Mouse (Mus musculus) intestine, postnatal 0 days (tissue): ENCODE measurements around the gene Dnal1. TPM values are rescaled to one million over a fixed set of nuclear protein-coding genes. Genes with fewer than 3 reads are reported as not detected.
A peak's percentile ranks its signal among the peaks of the same experiment; 100 is the strongest.

ENCODE experiments used
- ATAC-seq: fragments of 200-750 bp; cut with Nextera tagmentation; 2 replicates; pipeline ENCODE4 v1.8.0; 2017; ENCODE audit warnings: mild to moderate bottlenecking, moderate TSS enrichment, moderate library complexity
- H3K27ac ChIP-seq: fragments of 300-500 bp; sonication (generic); 2 replicates; pipeline ENCODE4 v1.5.1; 2014; ENCODE audit warnings: mild to moderate bottlenecking, low read depth, low read length, moderate library complexity
- H3K27me3 ChIP-seq: fragments of 300-500 bp; sonication (generic); replicated peaks from 2 replicates; pipeline ENCODE4 v1.6.1; 2014; ENCODE audit warnings: low read length, mixed read lengths; ENCODE audit not compliant: control insufficient read depth, insufficient read depth
- H3K36me3 ChIP-seq: fragments of 300-500 bp; sonication (generic); 2 replicates; pipeline ENCODE4 v1.6.1; 2014; ENCODE audit warnings: mild to moderate bottlenecking, moderate library complexity; ENCODE audit not compliant: control insufficient read depth, insufficient read depth
- H3K4me1 ChIP-seq: fragments of 300-500 bp; sonication (generic); replicated peaks from 2 replicates; pipeline ENCODE4 v1.6.1; 2014; ENCODE audit warnings: antibody characterized with exemption, low read length, mixed read lengths; ENCODE audit not compliant: control insufficient read depth, insufficient read depth
- H3K4me2 ChIP-seq: fragments of 300-500 bp; sonication (generic); replicated peaks from 2 replicates; pipeline ENCODE4 v1.6.1; 2014; ENCODE audit warnings: low read depth, mild to moderate bottlenecking, moderate library complexity
- H3K4me3 ChIP-seq: fragments of 300-500 bp; sonication (generic); 2 replicates; pipeline ENCODE4 v1.5.1; 2014; ENCODE audit warnings: low read depth, low read length
- H3K9ac ChIP-seq: fragments of 300-500 bp; sonication (generic); 2 replicates; pipeline ENCODE4 v1.6.1; 2014; ENCODE audit warnings: mild to moderate bottlenecking, low read depth, low read length
- H3K9me3 ChIP-seq: fragments of 300-500 bp; sonication (generic); 2 replicates; pipeline ENCODE4 v1.6.1; 2016; ENCODE audit warnings: mixed run types; ENCODE audit not compliant: control insufficient read depth
- CTCF ChIP-seq: sonication (generic); IDR thresholded peaks from 2 replicates; pipeline ENCODE4 v1.5.1; 2016; ENCODE audit warnings: low read depth, mild to moderate bottlenecking, control low read depth, antibody characterized with exemption, moderate library complexity
- WGBS: fragments of 180-500 bp; shearing (Covaris S2); extraction: QIAGEN DNeasy Blood & Tissue Kit; methylation state at CpG from one replicate; pipeline ENCODE4 v1.1.7; 2014; 5-methylcytosine and 5-hydroxymethylcytosine counted together
- polyA plus RNA-seq: library from polyadenylated mRNA; unstranded; fragments of >200 nt; fragmentation: Nextera tagmentation; extraction: Ambion mirVana; gene quantifications from 2 replicates; pipeline ENCODE4 v1.2.1, GENCODE M21; 2015

Gene Dnal1
- polyA plus RNA-seq, 1 experiment from 2014 or later = 1.0 TPM

- 46% methylated on average over 6 of the region's 6 CpGs for WGBS
- Histone ChIP-seq H3K27me3 (no peaks in the 10 kb centered on the region), H3K9me3 (no peaks in the 10 kb centered on the region), H3K36me3 (peaks cover 19% of the 10 kb centered on the region), H3K9ac (no peak overlapping the region), H3K4me2 (no peak overlapping the region; the same call in 1 of the 2 replicates), H3K4me3 (no peak overlapping the region), H3K4me1 (peaks cover 69% of the 10 kb centered on the region), H3K27ac (peak overlapping the region; percentile 93)
- TF ChIP-seq CTCF = no peak
- no peak for ATAC-seq
Measured at GRCm38 (mm10) chr12:84176886-84177765, 63.0 kb downstream of the Dnal1 start.

GRCm38 (mm10) chr12:84178052-84178451 lies 63.9 kb downstream of the Dnal1 start:
- WGBS = 11% methylated on average over 1 of the region's 1 CpGs
- Histone ChIP-seq H3K36me3 (peaks cover 11% of the 10 kb centered on the region), H3K9me3 (no peaks in the 10 kb centered on the region), H3K27ac (peak overlapping the region; percentile 93), H3K4me2 (no peak overlapping the region; the same call in 1 of the 2 replicates), H3K4me1 (peaks cover 66% of the 10 kb centered on the region), H3K27me3 (no peaks in the 10 kb centered on the region), H3K9ac (no peak overlapping the region), H3K4me3 (no peak overlapping the region)
- TF ChIP-seq CTCF = no peak
- ATAC-seq = peak; percentile 1; the same call in 1 of the 2 replicates

GRCm38 (mm10) chr12:84178652-84179445 lies 64.7 kb downstream of the Dnal1 start:
- no peak for ATAC-seq
- peaks cover 3% of the 10 kb centered on the region; the same call in 1 of the 2 replicates for H3K36me3 ChIP-seq
- H3K9ac ChIP-seq = no peak overlapping the region
- no peaks in the 10 kb centered on the region for H3K9me3 ChIP-seq
- no peak overlapping the region for H3K4me3 ChIP-seq
- WGBS = 36% methylated on average over 10 of the region's 10 CpGs
- no peaks in the 10 kb centered on the region for H3K27me3 ChIP-seq
- H3K4me2 ChIP-seq = no peak overlapping the region
- peak overlapping the region; percentile 93 for H3K27ac ChIP-seq
- H3K4me1 ChIP-seq = peaks cover 61% of the 10 kb centered on the region
- TF ChIP-seq CTCF = no peak

- Histone ChIP-seq H3K27ac (peak overlapping the region; percentile 81), H3K4me2 (peak overlapping the region; percentile 21; the same call in 1 of the 2 replicates), H3K4me1 (peaks cover 65% of the 10 kb centered on the region), H3K27me3 (no peaks in the 10 kb centered on the region), H3K36me3 (no peaks in the 10 kb centered on the region), H3K4me3 (no peak overlapping the region), H3K9ac (0 out of 2 replicates have a peak overlapping the region, but pooled peaks have one; percentile 18), H3K9me3 (no peaks in the 10 kb centered on the region)
- 32% methylated on average over 3 of the region's 3 CpGs for WGBS
- TF ChIP-seq CTCF = no peak
- ATAC-seq = no peak
Measured at GRCm38 (mm10) chr12:84180090-84180489, 65.9 kb downstream of the Dnal1 start.

GRCm38 (mm10) chr12:84180701-84181435 lies 66.7 kb downstream of the Dnal1 start:
- peak; percentile 87 for ATAC-seq
- Histone ChIP-seq H3K4me2 (peak overlapping the region; percentile 35), H3K9ac (0 out of 2 replicates have a peak overlapping the region, but pooled peaks have one; percentile 18), H3K36me3 (no peaks in the 10 kb centered on the region), H3K4me1 (peaks cover 64% of the 10 kb centered on the region), H3K9me3 (no peaks in the 10 kb centered on the region), H3K27ac (peak overlapping the region; percentile 81), H3K4me3 (no peak overlapping the region), H3K27me3 (no peaks in the 10 kb centered on the region)
- 21% methylated on average over 8 of the region's 8 CpGs for WGBS
- TF ChIP-seq CTCF = peak; percentile 24; the same call in 1 of the 2 replicates
